Mouse (Mus musculus) thymus, postnatal 25 days (tissue): ENCODE measurements around the gene Pds5a.
"Not testable (repeated sequence)": the region's sequence is repeated elsewhere in the genome, so short reads cannot be mapped to it uniquely, and the experiment has no call there.

Experiments used
- DNase-seq: peaks from one replicate; pipeline ENCODE4 v3.0.0; 2022

Pds5a gene

GRCm38 (mm10) chr5:65697836-65698758 lies at the start of gene Pds5a:
TSS of gene Pds5a (minus strand) at chr5:65698273.
- peak; percentile 89 for DNase-seq

- DNase-seq = no peak
Measured at GRCm38 (mm10) chr5:65746908-65747307, 48.8 kb upstream of the Pds5a start.

GRCm38 (mm10) chr5:65739366-65739765 lies 41.3 kb upstream of the Pds5a start:
- no peak for DNase-seq

GRCm38 (mm10) chr5:65735601-65736000 lies 37.5 kb upstream of the Pds5a start:
- no peak for DNase-seq

GRCm38 (mm10) chr5:65731173-65732007 lies 33.3 kb upstream of the Pds5a start:
- no peak for DNase-seq

- peak; percentile 69 for DNase-seq
Measured at GRCm38 (mm10) chr5:65724311-65725054, 26.4 kb upstream of the Pds5a start.

GRCm38 (mm10) chr5:65718368-65718767 lies 20.3 kb upstream of the Pds5a start:
- no peak for DNase-seq

GRCm38 (mm10) chr5:65717903-65718211 lies 19.8 kb upstream of the Pds5a start:
- not testable (repeated sequence) for DNase-seq

- no peak for DNase-seq
Measured at GRCm38 (mm10) chr5:65717063-65717902, 19.2 kb upstream of the Pds5a start.

GRCm38 (mm10) chr5:65715084-65715483 lies 17.0 kb upstream of the Pds5a start:
- no peak for DNase-seq

- no peak for DNase-seq
Measured at GRCm38 (mm10) chr5:65711463-65711862, 13.4 kb upstream of the Pds5a start.

- DNase-seq = no peak
Measured at GRCm38 (mm10) chr5:65710267-65710666, 12.2 kb upstream of the Pds5a start.

GRCm38 (mm10) chr5:65706979-65707378 lies 8.9 kb upstream of the Pds5a start:
- DNase-seq = no peak

GRCm38 (mm10) chr5:65706171-65706570 lies 8.1 kb upstream of the Pds5a start:
- no peak for DNase-seq

- no peak for DNase-seq
Measured at GRCm38 (mm10) chr5:65704765-65705678, 6.9 kb upstream of the Pds5a start.

- no peak for DNase-seq
Measured at GRCm38 (mm10) chr5:65703261-65703660, 5.2 kb upstream of the Pds5a start.

- DNase-seq = no peak
Measured at GRCm38 (mm10) chr5:65700102-65700501, 2.0 kb upstream of the Pds5a start.

- DNase-seq = no peak
Measured at GRCm38 (mm10) chr5:65699146-65699545, 1.1 kb upstream of the Pds5a start.

GRCm38 (mm10) chr5:65698759-65699136 lies 675 bp upstream of the Pds5a start:
- DNase-seq = peak; percentile 12

GRCm38 (mm10) chr5:65697486-65697835 lies 612 bp downstream of the Pds5a start:
- DNase-seq = peak; percentile 71

GRCm38 (mm10) chr5:65696821-65697485 lies 1.1 kb downstream of the Pds5a start:
- DNase-seq = peak; percentile 70
